Mouse (Mus musculus): Measurements from ENCODE around the gene 2310022B05Rik. TPM values are rescaled to one million over a fixed set of nuclear protein-coding genes. Genes with fewer than 3 reads are reported as not detected.

The 2310022B05Rik gene
- 25.2 and 29.8 TPM in 2 replicates for polyA plus RNA-seq (2012; rRNA removed; ENCODE audit: low replicate concordance)

GRCm38 (mm10) chr8:124663112-124663873 is at the start of gene 2310022B05Rik:
2310022B05Rik (minus strand) TSS chr8:124663369.

Other genes starting within 250 kb of the 2310022B05Rik start
- 0.08 and 0.19 TPM in 2 replicates for gene Pgbd5, start 223.7 kb downstream of the 2310022B05Rik start, polyA plus RNA-seq (2012; rRNA removed; ENCODE audit: low replicate concordance)
- 16.5 and 20.8 TPM in 2 replicates for gene Cog2, start 142.6 kb downstream of the 2310022B05Rik start, polyA plus RNA-seq (2012; rRNA removed; ENCODE audit: low replicate concordance)
- gene Agt, start 93.7 kb downstream of the 2310022B05Rik start, polyA plus RNA-seq (2012; rRNA removed; ENCODE audit: low replicate concordance): 21.7 and 34.7 TPM in 2 replicates
- gene Capn9, start 87.3 kb downstream of the 2310022B05Rik start, polyA plus RNA-seq (2012; rRNA removed; ENCODE audit: low replicate concordance): 0.09 TPM in 1 of 2 replicates, not detected in the other
- 18.2 and 20.8 TPM in 2 replicates for gene Ttc13, start 58.6 kb upstream of the 2310022B05Rik start, polyA plus RNA-seq (2012; rRNA removed; ENCODE audit: low replicate concordance)
- 22.9 and 23.0 TPM in 2 replicates for gene Arv1, start 58.8 kb upstream of the 2310022B05Rik start, polyA plus RNA-seq (2012; rRNA removed; ENCODE audit: low replicate concordance)
- gene Fam89a, start 88.5 kb upstream of the 2310022B05Rik start, polyA plus RNA-seq (2012; rRNA removed; ENCODE audit: low replicate concordance): 2.8 and 3.8 TPM in 2 replicates
- gene Trim67, start 129.7 kb upstream of the 2310022B05Rik start, polyA plus RNA-seq (2012; rRNA removed; ENCODE audit: low replicate concordance): 0.87 and 1.7 TPM in 2 replicates
- 82.5 and 128 TPM in 2 replicates for gene Gnpat, start 199.7 kb upstream of the 2310022B05Rik start, polyA plus RNA-seq (2012; rRNA removed; ENCODE audit: low replicate concordance)
- 10.1 and 14.5 TPM in 2 replicates for gene 2810004N23Rik, start 199.8 kb upstream of the 2310022B05Rik start, polyA plus RNA-seq (2012; rRNA removed; ENCODE audit: low replicate concordance)
- gene Exoc8, start 234.3 kb upstream of the 2310022B05Rik start, polyA plus RNA-seq (2012; rRNA removed; ENCODE audit: low replicate concordance): 8.9 and 14.5 TPM in 2 replicates
- 13.3 and 14.3 TPM in 2 replicates for gene Sprtn, start 234.5 kb upstream of the 2310022B05Rik start, polyA plus RNA-seq (2012; rRNA removed; ENCODE audit: low replicate concordance)